Mouse (Mus musculus): ENCODE measurements around the gene Tmsb10. TPM values are rescaled to one million over a fixed set of nuclear protein-coding genes. Genes with fewer than 3 reads are reported as not detected.

The Tmsb10 gene
- polyA plus RNA-seq (2012; ENCODE audit: low replicate concordance): 64.1 and 180 TPM in 2 replicates

GRCm38 (mm10) chr6:72958662-72959071 lies at the start of gene Tmsb10:
Gene Tmsb10, minus strand, starts transcription at chr6:72958748.

Other genes with a start within 250 kb of the Tmsb10 start
- 0.57 and 0.85 TPM in 2 replicates for gene Tcf7l1, start 169.5 kb downstream of the Tmsb10 start, polyA plus RNA-seq (2012; ENCODE audit: low replicate concordance)
- 10.8 and 63.5 TPM in 2 replicates for gene Kcmf1, start 58.8 kb downstream of the Tmsb10 start, polyA plus RNA-seq (2012; ENCODE audit: low replicate concordance)